Mouse (Mus musculus) thymus, postnatal 0 days (tissue): ENCODE data around the gene Pik3c2g. TPM values are rescaled to one million over a fixed set of nuclear protein-coding genes. Genes with fewer than 3 reads are reported as not detected.

ENCODE experiments used
- DNase-seq: peaks from one replicate; pipeline ENCODE4 v3.0.0-alpha.2; 2015; ENCODE audit warnings: low spot score
- polyA plus RNA-seq: library from polyadenylated mRNA; unstranded; fragments of >200 nt; fragmentation: Nextera tagmentation; extraction: Ambion mirVana; gene quantifications from 2 replicates; pipeline ENCODE4 v1.2.1, GENCODE M21; 2015

The Pik3c2g gene
- polyA plus RNA-seq, 1 experiment from 2014 or later: 0.09 TPM

- DNase-seq: no peak
Observed at GRCm38 (mm10) chr6:139735708-139736626, 148.9 kb downstream of the Pik3c2g start.

- DNase-seq: no peak
Observed at GRCm38 (mm10) chr6:139738350-139738749, 151.3 kb downstream of the Pik3c2g start.

DNA sequence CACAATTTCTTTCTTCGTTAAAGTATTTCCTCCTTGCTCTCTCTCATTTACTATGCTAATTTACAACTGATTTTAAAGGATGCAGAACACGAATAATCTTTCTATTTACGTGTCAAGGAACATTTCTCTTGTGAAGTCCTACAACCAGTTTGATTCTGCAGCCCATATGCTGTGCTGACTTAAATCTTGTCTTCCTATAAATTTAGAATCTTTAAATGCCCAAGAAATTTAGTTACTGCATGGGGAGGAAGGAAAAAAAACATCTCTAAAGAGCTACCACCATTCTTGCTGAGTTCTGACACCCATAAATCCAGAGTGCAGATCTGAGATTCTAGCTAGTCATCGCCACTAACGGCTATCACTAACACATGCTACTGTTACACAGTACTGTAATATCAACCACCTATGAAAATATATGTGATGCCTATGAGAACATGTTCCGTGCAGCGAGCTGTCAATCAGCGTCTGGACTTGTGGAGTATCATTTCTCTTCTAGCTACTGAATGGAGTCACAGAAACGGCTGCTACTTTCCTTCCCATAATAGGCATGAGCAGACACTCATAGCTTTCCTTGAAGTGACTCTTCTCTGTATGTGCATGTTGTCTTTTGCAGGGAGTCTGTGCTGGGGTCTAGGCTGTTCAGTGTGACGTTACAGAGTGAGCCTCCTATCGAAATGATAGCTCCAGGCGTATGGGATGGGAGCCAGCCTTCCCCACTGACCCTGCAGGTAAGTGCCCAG, 155.8 kb downstream of the Pik3c2g start:
- no peak for DNase-seq

DNA sequence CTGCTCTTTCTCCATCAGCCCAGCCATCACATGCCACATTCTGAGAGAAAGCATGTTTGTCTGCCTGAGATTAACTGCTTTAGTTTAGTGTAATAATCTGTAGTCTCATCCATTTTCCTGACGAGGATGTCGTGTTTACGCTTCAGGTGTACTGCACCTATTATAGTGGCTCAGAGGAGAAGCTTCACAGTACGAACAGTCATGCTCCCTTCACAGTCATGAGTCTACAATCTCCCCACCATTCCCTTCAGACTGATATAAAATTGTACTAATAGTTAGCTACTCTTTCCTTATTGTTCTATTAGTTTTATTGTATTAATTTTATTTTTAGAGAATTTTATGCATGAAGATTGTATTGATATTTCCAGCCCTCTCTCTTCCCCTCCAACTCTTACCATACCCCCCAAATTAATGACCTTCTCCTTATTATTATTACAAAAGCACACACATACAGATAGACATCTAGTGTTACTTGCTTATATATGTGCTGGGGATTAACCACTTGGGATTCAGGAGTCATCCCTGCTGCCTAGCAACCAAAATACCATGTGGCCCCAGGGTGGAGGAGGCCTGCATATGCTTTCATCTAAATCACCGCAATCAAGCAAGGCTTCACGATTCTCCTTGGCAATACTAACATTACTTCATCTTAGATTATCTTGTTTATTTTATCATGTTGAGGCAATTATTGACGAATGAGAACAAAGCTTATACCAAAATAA, 159.9 kb downstream of the Pik3c2g start:
- no peak for DNase-seq

DNA sequence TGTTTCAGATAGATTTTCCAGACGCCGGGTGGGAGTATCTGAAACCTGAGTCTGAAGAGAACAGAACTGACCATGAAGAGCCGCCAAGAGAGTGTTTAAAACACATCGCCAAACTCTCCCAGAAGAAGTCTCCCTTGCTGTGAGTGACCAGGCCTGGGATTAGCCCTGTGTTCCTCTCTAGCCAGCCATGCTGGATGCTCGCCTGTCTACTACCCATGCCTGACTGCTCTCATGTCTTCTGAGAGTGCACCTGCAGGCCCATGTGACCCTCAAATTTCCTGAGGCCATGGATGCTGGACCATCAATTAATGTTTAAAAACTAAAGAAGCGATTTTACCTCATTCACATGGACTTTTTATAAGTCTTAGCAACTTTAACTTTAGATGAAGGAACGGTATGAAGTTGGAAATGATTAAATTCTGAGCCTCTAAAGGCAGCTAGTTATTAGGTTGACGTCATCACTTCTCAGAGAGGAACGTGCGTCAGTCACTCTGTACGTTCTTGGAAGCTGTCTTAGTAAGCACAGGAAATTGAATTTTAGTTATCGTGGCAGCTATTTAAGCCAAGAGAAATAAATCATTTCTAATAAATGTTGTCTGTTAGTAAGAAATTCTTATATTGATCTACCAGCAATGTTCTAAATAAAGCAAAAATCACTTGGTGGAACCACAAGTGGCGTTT, 161.2 kb downstream of the Pik3c2g start:
- no peak for DNase-seq

GRCm38 (mm10) chr6:139750599-139750998, 163.6 kb downstream of the Pik3c2g start:
- no peak for DNase-seq

DNA sequence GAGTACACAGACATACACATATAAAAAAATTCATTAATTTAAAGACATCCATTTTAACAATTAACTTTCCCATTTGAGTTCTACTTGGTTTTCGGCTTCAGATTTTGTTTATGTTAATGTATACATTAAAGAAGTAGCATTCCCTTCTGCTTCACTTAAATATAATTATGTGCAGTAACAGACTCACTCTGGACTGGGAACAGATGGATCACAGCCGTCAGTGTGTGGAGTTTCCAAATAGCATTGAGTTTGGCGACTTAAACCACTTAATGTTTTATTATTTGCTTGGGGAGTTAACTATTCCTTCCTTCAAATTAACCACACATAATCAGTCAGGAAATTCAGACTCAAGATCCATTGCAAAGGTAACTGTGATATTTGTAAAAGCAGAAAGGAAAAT, 164.0 kb downstream of the Pik3c2g start:
- no peak for DNase-seq

DNA sequence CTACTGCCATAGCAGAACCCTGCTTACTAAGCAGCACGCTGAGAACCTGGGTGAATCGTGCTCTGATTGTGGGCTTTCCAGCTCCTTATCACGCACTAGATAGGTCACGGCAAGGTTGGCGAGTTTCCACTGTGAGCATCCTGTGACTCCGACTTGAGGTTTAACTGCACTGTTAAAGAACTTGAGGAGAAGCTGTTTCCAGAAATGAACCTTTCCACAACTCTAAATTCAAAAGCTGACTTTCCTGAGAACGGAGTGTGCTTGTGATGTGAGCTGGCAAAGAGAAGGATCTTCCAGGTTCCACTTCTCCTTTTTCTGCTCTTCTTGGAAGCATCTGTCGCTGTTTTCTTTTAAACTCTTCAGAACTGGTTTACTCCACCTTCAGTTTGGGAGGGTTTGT, 170.9 kb downstream of the Pik3c2g start:
- no peak for DNase-seq

DNA sequence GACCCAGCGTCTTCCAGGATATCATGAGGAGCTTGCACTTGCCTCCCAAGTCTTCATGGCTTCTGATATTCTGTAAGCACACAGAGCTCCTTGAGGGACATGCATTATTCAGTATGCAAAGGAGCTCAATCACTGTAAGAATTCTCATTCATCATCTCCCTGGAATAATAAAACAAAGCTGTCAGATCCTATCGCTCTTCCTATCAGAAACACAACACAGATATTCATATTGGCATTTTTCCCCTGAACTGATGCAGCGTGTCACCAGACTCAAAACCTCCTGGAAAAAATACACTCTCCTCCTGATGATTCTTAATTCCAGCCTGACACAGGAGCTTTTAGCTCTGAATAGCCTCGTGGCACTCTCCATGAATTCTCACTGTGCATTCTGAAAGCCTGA, 174.0 kb downstream of the Pik3c2g start:
- DNase-seq: no peak

DNA sequence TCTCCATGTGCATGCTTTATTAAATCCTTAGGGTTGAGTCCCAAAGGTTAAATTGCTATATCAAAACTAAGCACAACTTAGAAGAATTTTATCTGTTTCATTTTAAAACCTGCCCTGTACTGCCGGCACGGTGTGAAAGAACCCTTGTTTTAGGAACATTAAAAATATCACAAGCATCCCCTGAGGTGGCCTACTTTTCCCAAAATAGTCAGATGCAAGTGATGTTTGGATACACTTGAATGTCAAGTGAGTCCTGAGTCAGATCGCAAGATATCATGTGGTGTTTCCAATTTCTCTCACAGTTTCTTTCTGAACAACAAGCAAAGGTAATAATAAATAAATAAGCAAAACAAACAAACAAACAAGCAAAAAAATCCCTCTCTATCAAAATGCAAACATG, 177.4 kb downstream of the Pik3c2g start:
- no peak for DNase-seq

GRCm38 (mm10) chr6:139769744-139770473, 182.9 kb downstream of the Pik3c2g start:
- no peak for DNase-seq

GRCm38 (mm10) chr6:139770535-139770934, 183.5 kb downstream of the Pik3c2g start:
- DNase-seq: no peak

DNA sequence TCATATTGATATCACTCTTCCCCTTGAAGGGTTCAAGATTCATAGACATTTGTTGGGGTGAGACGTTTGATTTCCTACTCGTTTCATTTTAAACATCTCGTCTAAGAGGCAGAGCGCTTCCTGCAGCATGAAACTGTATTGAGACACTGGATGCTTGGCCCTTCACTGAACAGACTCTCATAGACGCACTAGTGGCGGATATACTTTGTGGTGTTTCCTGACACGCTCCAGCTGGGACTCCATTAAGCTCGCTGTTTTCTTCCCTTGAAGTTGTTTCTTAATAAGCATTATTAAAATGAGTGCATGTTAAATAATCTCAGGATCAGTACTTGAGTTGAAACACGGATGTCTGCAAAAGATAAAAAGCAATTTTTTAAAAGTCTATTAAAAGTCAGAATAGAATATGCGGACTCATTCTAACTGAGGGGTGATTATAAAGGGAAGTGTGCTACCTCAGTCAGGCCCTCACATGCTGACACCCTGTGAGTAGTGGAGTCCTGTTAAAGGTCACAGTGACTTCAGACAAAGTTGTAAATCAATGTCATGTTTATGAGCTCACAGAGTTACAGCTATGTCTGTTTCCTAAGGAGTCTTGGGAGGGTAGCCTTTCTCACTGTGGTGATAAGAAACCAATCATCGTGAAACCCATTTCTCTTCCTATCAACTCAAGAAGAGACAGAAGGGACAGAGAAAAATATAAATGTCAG, 190.7 kb downstream of the Pik3c2g start:
- DNase-seq: no peak

DNA sequence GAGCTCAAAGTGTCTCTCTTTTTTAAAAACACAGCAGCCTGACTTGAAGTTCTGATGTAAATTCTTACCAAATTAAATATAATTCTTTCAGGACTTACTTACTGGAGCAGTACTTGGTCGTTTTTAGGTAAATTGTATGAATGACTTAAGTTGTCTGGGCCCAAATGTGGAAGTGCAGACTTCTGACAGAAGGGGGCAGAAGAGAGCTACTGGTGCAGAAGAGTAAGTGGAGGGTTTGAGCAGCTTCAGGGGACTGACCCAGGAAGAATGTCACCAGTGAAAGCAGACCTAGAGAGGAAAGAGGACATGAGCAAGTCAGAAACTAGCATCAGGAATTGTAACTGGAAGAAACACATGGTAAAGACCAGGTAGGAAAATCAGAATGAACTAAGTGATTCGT, 193.0 kb downstream of the Pik3c2g start:
- peak; percentile 9 for DNase-seq

GRCm38 (mm10) chr6:139789479-139789878, 202.5 kb downstream of the Pik3c2g start:
- no peak for DNase-seq

- DNase-seq: no peak
Observed at GRCm38 (mm10) chr6:139799541-139800226, 212.7 kb downstream of the Pik3c2g start.

GRCm38 (mm10) chr6:139821916-139822315, 234.9 kb downstream of the Pik3c2g start:
- DNase-seq: no peak

DNA sequence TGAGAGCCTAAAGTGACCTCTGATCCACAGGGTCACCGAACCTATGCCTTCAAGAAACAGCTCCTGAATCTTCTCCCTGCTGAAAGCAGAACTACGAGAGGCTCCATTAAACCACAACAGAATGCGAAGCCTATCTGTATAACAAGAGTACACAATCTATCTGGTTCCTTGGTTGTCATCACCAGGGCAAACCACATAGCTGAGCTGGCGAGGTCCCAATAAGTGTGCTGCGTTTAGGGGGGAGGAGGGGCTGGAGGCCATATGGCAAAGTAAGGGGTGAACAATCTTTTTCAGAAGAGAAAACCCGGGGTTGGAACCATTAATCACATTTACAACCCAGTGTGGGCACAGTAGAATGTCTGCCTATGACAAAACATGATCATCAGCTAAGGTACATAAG, 251.2 kb downstream of the Pik3c2g start:
- DNase-seq: no peak

GRCm38 (mm10) chr6:139838713-139839112, 251.7 kb downstream of the Pik3c2g start:
- no peak for DNase-seq
